In the genomic region with DNA sequence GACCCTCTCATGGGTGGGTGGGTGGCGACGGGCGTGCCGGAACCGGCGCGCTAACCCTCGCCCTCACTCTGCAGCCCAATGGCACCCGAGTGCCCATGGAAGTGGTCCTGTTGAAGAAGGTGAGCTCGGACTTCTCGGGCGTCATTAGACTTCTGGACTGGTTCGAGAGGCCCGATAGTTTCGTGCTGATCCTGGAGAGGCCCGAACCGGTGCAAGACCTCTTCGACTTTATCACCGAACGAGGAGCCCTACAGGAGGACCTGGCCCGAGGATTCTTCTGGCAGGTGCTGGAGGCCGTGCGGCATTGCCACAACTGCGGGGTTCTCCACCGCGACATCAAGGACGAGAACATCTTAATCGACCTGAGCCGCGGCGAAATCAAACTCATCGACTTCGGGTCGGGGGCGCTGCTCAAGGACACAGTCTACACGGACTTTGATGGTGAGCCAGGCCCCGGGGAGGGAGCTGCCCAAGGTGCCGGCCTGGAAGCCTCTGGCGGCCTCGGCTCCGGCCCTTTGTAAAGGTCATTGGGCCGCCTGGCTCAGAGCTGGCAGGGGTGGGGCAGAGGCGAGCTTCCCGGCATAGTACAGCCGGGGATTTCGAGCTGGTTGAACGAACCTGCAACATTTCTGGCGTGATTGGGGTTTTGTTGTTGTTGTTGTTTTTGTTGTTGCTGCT, we compare ENCODE assay signal across 8 mouse cellular contexts. TPM values are rescaled to one million over a fixed set of nuclear protein-coding genes. Genes with fewer than 3 reads are reported as not detected.
DNase-seq lines count a peak whose midpoint lies in the region; ATAC-seq lines count a peak whose summit lies in the region.

No protein-coding gene starts in this region.

- DNase-seq in B cell, adult 2 months = peak; percentile 52 to 55
- peak; percentile 82 to 94 for DNase-seq in adrenal gland, adult (ENCODE audit: inconsistent age in 2 of 2, low spot score in 1 of 2)
- DNase-seq in embryonic facial prominence, embryonic 10.5 days (ENCODE audit: low spot score) = peak; percentile 68
- DNase-seq in heart, adult 9 months (ENCODE audit: low spot score in 2 of 2) = peak; percentile 53 to 69
- peak; percentile 72 to 80 for DNase-seq in kidney, adult 8-10 months
- DNase-seq in urinary bladder, adult 2 months (ENCODE audit: low spot score) = peak; percentile 62

- WGBS in embryonic facial prominence, embryonic 10.5 days = under 1% methylated on average over 48 of the region's 48 CpGs
- under 1% methylated on average over 48 of the region's 48 CpGs for WGBS in liver, embryonic 15.5 days (ENCODE audit: insufficient replicate concordance)
- under 1% methylated on average over 48 of the region's 48 CpGs for WGBS in neural tube, embryonic 14.5 days

- no peak for ATAC-seq in liver, embryonic 15.5 days (ENCODE audit: insufficient read depth)
- no peak; the same call in 1 of the 2 replicates for ATAC-seq in neural tube, embryonic 14.5 days (ENCODE audit: low read depth)

- no peaks in the 10 kb centered on the region for H3K9me3 ChIP-seq in embryonic facial prominence, embryonic 10.5 days
- no peaks in the 10 kb centered on the region for H3K9me3 ChIP-seq in liver, embryonic 15.5 days (replicated peaks)
- no peaks in the 10 kb centered on the region for H3K9me3 ChIP-seq in neural tube, embryonic 14.5 days (ENCODE audit: control insufficient read depth, low read length)

- H3K9ac ChIP-seq in liver, embryonic 15.5 days = peak overlapping the region; percentile 100
- peak overlapping the region; percentile 84 for H3K9ac ChIP-seq in neural tube, embryonic 14.5 days (replicated peaks; ENCODE audit: low read depth, low read length)

- peaks cover 52% of the 10 kb centered on the region for H3K4me1 ChIP-seq in embryonic facial prominence, embryonic 10.5 days
- H3K4me1 ChIP-seq in liver, embryonic 15.5 days (replicated peaks) = peaks cover 61% of the 10 kb centered on the region
- H3K4me1 ChIP-seq in neural tube, embryonic 14.5 days (ENCODE audit: control insufficient read depth, insufficient read depth, low read length) = peaks cover 12% of the 10 kb centered on the region

- H3K4me3 ChIP-seq in embryonic facial prominence, embryonic 10.5 days = peak overlapping the region; percentile 95
- H3K4me3 ChIP-seq in liver, embryonic 15.5 days (replicated peaks) = peak overlapping the region; percentile 99
- peak overlapping the region; percentile 90 for H3K4me3 ChIP-seq in neural tube, embryonic 14.5 days (ENCODE audit: low read depth, low read length)

- H3K27ac ChIP-seq in embryonic facial prominence, embryonic 10.5 days (replicated peaks) = peak overlapping the region; percentile 98
- H3K27ac ChIP-seq in liver, embryonic 15.5 days (replicated peaks) = peak overlapping the region; percentile 99
- H3K27ac ChIP-seq in neural tube, embryonic 14.5 days (ENCODE audit: low read depth, low read length) = 0 out of 2 replicates have a peak overlapping the region, but pooled peaks have one; percentile 87

- peaks cover 30% of the 10 kb centered on the region for H3K36me3 ChIP-seq in embryonic facial prominence, embryonic 10.5 days (replicated peaks)
- peaks cover 51% of the 10 kb centered on the region for H3K36me3 ChIP-seq in liver, embryonic 15.5 days (replicated peaks)
- H3K36me3 ChIP-seq in neural tube, embryonic 14.5 days (ENCODE audit: control insufficient read depth, insufficient read depth, low read length) = peaks cover 7% of the 10 kb centered on the region; the same call in 1 of the 2 replicates

- H3K4me2 ChIP-seq in liver, embryonic 15.5 days = peak overlapping the region; percentile 73
- H3K4me2 ChIP-seq in neural tube, embryonic 14.5 days (ENCODE audit: low read depth, low read length) = peak overlapping the region; percentile 90

- no peaks in the 10 kb centered on the region for H3K27me3 ChIP-seq in embryonic facial prominence, embryonic 10.5 days (replicated peaks; ENCODE audit: low read depth, poor library complexity, severe bottlenecking)
- H3K27me3 ChIP-seq in liver, embryonic 15.5 days = 0 out of 2 replicates have a peak, but pooled peaks cover 4% of the 10 kb centered on the region
- no peaks in the 10 kb centered on the region; the same call in 1 of the 2 replicates for H3K27me3 ChIP-seq in neural tube, embryonic 14.5 days (ENCODE audit: control insufficient read depth, insufficient read depth, low read length)

RNA-seq across cellular contexts. Expression of a gene that starts 1.2 kb away (rescaled TPM):
- 31.6 and 33.2 TPM in 2 replicates for polyA plus RNA-seq in embryonic facial prominence, embryonic 10.5 days (2016; fragmentation: Nextera tagmentation; extraction: Ambion mirVana)
- 93.3 and 93.5 TPM in 2 replicates for polyA plus RNA-seq in liver, embryonic 15.5 days (2015; fragmentation: Nextera tagmentation; extraction: Ambion mirVana)
- 7.6 TPM in 2 replicates for polyA plus RNA-seq in neural tube, embryonic 14.5 days (2014; fragmentation: Nextera tagmentation; extraction: Ambion mirVana)
- polyA plus RNA-seq in urinary bladder, adult 2 months (2012; rRNA removed) = 21.2 and 24.4 TPM in 2 replicates

RNA-seq across cellular contexts. Expression of a gene that starts 57.7 kb away (rescaled TPM):
- not detected in 2 replicates for polyA plus RNA-seq in embryonic facial prominence, embryonic 10.5 days (2016; fragmentation: Nextera tagmentation; extraction: Ambion mirVana)
- polyA plus RNA-seq in liver, embryonic 15.5 days (2015; fragmentation: Nextera tagmentation; extraction: Ambion mirVana) = not detected in 2 replicates
- polyA plus RNA-seq in neural tube, embryonic 14.5 days (2014; fragmentation: Nextera tagmentation; extraction: Ambion mirVana) = not detected in 2 replicates
- not detected in 2 replicates for polyA plus RNA-seq in urinary bladder, adult 2 months (2012; rRNA removed)

RNA-seq across cellular contexts. Expression of a gene that starts 57.9 kb away (rescaled TPM):
- polyA plus RNA-seq in embryonic facial prominence, embryonic 10.5 days (2016; fragmentation: Nextera tagmentation; extraction: Ambion mirVana) = 18.4 and 19.5 TPM in 2 replicates
- polyA plus RNA-seq in liver, embryonic 15.5 days (2015; fragmentation: Nextera tagmentation; extraction: Ambion mirVana) = 2.9 and 3.3 TPM in 2 replicates
- 25.5 and 26.5 TPM in 2 replicates for polyA plus RNA-seq in neural tube, embryonic 14.5 days (2014; fragmentation: Nextera tagmentation; extraction: Ambion mirVana)
- 13.5 and 14.1 TPM in 2 replicates for polyA plus RNA-seq in urinary bladder, adult 2 months (2012; rRNA removed)
